Mouse (Mus musculus) MEL-GATA-1-ER (cell line): ENCODE data around the gene Ubr3.
"Not testable (repeated sequence)": the region's sequence is repeated elsewhere in the genome, so short reads cannot be mapped to it uniquely, and the experiment has no call there.

Source experiments
- DNase-seq: peaks from one replicate; pipeline ENCODE4 v3.0.0-alpha.2; 2012; ENCODE audit warnings: low read depth; ENCODE audit errors: extremely low read depth

Gene Ubr3

DNA sequence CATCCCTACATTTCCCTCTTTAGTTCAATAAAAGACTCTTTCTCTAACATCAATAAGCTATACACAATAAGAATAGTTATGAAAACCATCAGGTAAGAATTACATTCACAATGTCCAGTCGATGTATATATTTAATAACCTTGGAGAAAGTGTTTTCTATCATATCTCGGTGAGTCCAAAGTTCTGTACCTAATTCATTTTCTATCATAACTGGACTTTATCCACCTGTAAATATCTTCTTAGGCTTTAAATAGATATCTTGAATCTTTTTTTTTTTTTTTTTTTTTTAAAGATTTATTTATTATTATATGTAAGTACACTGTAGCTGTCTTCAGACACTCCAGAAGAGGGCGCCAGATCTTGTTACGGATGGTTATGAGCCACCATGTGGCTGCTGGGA is 10.3 kb downstream of the Ubr3 start:
- not testable (repeated sequence) for DNase-seq

DNA sequence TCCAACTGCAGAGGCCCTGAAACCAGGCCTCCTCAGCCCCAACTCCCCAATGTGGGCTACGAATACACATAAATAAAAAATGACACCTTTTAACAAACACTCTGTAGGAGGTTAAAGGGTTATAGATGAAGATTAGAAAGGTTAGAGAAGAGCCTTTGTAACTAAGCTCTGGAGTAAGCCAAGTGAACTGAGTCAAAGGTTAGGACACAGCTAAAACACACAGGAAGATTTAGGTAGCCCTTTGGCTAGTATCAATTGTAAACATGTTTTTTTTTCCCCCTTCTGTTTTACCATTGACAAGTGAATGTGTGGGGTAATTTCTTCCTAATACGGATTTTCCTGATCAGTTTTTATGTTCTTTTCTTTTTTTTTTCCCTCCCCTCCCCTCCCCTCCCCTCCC is 15.8 kb downstream of the Ubr3 start:
- DNase-seq, result no peak

DNA sequence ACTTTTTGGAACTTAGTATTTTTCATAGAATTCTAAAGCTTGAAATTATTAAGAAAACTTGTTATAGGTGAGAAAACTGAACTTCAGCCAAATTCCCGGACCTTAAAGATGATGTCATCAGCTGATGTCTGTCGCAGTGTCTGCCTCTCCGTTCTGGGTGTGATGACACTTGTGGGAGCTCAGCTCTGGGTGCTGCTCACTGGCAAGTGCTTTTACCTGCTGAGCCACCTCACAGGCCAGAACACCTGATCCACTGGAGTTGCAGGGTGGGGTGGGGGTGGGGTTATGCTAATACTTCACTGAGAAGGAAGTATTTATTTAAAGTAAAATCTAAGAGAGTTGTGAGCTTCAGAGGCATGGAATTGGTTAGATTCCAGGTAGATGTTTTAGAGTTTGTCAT is 20.3 kb downstream of the Ubr3 start:
- no peak for DNase-seq

DNA sequence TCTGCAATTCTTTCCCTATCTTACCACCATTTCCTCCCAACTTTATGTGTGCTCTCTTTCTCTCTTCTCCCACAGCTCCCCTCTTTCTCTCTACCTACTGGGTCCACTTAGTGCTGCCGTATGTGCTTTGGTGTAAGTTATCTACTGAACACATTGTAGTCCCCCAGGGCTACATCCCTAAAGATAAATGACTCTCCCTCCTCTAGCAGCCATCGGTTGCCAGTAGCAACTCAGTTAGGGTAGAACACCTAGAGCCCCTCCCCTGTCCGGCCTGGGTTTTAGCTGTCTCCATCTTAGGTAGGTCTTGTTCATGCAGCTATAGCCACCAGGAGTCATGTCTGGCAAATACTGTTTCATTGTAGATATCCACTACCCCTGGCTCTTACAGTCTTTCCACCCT is 27.9 kb downstream of the Ubr3 start:
- DNase-seq, result peak; percentile 11

DNA sequence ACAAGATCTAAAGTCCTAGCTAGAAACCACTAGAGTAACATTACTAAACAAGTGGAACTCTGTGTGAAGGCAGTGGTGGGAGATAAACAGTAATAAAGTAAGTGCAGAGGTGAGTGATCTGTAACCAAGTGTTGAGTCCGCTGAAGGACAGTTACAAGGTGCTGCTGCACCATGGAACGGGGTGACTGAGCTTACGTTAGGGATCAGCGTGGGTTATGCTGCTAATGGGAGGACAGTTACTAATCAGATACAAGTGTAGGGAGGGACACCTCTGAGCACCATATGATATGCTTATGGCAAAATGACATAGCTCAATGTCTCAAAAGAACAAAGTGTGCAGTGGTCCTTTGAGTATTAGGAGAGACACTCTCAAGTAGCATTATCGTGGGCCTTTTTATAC is 39.3 kb downstream of the Ubr3 start:
- DNase-seq, result no peak

DNA sequence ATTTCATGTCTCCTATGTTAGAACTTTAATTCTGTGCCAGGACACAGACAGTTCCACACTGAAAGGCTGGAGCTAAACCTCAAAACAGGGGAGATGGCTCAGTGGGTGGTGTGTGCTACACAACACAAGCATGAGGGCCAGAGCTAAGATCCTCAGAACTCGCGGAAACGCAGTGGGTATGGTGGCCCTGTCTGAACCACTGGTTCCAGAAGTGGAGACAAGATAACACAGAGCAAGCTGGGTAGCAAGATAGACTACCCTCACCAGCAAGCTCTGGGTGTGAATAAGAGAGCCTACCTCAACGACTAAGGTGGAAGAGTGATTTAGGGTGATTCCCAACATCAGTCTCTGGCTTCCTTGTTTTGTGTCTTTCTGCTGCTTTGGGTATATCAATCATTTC is 42.2 kb downstream of the Ubr3 start:
- DNase-seq, result peak; percentile 28

DNA sequence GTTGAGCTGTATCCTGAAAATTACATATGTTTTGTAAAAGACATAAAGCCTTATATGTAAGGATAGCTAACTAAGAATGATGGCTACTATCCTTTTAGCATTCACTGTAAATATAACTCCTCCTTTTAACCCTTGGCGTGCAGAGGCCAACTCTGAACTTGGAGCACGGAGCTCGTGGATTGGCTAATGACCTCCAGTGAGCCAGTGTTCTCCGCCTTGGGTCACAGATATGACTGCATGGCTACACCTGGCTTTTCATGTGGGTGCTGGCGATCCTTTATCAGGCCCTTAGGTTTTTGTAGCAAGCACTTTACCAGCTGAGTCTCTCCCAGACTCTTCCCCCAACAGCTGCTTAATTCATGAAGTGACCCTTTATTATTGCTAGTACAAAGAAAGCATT is 42.6 kb downstream of the Ubr3 start:
- no peak for DNase-seq

DNA sequence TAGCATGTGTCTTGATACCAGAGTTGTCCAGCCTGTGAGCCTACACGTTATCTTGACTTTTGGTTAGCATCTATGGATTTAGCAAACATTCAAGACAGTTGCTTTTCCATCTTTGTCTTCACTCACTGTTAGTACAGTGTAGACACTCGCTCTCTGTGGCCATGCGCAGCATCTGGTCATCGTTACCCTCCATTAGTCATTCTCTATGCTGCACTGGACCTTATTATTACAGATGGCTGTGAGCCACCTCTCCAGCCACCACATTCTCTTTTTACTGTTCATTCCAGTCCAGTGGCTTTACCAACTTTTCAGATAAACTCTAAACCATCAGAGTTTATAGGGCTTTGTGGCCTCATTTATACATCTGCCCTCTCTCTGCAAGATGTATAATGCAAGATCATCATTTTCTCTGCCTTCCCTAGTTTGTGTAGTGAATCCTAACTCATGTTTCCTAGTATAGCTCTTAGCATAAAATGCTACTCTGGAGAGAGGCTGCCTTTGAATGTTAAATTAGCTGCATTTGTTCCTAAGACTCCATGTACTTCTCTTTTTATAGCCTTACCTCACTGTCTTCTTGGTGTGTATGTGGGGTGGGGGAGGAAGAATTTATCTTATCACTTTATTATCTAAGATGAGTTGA is 44.5 kb downstream of the Ubr3 start:
- DNase-seq, result no peak

DNA sequence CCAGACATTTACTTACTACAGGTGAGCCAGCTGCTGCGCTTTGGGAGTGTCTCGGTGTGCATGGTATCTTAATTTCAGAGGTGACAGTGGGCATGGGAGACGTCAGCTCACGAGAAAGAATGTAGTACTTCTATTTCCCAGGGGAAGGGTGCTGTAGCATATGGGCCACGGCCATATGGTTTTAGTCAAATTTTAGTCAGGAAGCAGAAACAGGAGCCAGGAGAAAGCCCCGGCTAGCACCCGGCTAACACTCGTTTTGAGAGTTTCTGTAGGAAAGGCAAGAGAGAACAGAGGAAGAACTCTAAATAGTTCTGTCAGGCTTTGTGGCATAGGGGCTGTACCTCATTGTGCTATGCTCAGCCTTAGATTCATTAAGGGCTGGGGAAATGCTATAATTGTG is 55.8 kb downstream of the Ubr3 start:
- DNase-seq, result no peak

DNA sequence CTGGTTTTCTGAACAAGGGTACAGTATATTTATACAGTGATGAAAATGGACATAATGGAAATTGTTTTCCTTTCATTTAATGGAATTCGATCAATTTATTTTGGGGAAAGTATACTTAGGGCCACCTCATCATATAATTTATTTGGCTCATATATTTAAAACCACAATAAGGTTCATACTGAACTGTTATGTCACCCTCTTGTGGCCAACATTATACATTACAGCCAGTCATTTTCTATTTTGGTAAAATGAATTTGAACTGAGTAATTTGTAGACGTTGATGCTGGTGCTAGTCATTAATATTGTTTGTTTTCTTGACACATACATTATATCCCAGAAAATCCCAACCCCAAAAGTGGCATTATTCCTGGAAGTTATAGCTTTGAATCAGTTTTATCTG is 58.6 kb downstream of the Ubr3 start:
- peak; percentile 23 for DNase-seq

DNA sequence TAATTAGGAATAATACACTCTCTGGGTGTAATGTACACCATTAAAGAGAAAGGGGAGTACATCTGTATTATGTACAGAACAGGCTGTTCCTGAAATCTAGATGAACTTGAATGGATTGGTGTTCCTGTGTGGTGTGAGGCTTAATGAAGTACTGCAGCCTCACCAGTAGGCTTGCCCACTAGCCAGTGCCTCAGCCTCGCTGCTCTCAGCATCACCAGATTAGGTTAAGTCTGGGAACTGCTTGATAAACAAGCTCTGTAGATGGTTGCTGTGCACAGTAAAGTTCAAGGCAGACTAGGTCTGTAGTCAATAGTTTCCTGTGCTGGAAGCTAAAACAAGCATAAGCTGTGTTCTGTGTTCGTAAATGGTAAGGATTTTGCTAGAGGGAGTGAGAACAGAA is 60.6 kb downstream of the Ubr3 start:
- no peak for DNase-seq

DNA sequence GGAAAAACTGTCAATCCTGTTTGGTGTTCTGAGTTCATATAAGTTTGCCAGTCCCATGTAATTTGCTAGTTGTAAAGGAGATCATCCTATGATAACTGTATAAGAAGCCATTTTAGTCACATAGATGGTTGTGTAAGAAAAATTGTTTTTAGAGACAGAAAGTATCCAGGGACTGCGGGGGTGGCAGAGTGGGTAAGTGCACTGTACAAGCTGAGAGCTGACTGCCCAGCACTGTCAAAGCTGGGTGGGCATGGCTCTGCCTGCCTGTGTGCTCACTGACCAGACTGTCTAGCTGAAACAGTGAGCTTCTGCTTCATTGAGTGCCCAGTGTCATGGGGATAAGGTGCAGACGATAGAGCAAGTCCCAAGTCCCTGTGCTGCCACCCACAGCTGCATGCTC is 77.8 kb downstream of the Ubr3 start:
- DNase-seq, result no peak

DNA sequence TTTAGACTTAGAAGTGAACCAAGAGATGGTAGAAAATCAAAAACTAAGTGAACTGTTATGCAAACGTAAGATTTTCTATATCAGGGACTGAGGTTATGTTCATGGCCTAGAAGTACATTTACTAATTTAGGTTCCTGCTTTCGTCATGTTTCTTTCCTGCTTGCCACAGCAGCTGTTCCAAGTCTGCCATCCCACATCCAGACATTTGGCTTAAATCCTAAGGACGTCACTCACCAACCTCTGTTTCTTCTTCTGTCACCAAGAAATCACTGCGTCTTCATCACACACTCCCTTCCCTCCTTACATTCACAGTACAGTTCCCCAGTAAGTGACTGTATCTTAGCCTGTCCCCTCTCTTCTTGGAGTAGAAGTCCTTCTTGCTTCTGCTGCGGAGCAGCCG is 92.2 kb downstream of the Ubr3 start:
- DNase-seq, result no peak

DNA sequence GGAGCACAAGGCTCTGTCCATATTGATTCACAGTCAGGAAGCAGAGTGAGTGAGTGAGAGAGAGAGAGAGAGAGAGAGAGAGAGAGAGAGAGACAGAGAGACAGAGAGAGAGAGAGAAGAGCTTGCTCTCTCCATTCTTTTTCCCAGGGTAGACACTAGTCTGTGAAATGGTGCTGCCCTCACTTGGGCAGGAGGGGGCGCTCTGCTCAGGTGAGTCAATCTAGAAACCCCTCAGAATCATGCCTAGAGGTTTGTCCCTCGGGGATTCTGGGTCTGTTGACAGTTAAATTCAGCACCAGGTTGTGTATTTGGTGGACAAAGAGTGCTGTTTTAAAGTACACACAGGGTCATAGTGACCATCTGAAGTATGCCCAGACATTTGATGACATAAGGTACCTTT is 93.6 kb downstream of the Ubr3 start:
- DNase-seq, result no peak

DNA sequence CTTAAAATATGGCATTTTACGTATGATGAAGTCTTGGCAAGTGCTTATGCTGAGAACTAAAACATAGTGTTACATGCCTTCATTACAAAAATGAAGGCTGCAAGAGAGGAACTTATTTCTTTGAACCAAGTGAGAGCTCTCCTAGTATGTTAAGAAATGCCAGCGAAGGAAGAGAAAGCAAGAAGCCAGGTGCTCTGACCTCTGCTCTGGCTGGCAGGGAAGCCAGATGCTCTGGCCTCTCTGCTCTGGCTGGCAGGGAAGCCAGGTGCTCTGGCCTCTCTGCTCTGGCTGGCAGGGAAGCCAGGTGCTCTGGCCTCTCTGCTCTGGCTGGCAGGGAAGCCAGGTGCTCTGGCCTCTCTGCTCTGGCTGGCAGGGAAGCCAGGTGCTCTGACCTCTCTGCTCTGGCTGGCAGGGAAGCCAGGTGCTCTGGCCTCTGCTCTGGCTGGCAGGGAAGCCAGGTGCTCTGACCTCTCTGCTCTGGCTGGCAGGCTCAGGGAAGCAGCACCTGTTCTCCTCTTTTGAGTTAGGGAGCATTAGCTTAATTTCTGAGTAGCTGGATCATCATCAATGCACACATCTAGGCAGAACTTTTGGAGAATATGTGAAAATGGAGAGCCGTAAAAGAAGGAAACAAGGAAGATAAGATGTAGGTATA is 97.2 kb downstream of the Ubr3 start:
- not testable (repeated sequence) for DNase-seq

DNA sequence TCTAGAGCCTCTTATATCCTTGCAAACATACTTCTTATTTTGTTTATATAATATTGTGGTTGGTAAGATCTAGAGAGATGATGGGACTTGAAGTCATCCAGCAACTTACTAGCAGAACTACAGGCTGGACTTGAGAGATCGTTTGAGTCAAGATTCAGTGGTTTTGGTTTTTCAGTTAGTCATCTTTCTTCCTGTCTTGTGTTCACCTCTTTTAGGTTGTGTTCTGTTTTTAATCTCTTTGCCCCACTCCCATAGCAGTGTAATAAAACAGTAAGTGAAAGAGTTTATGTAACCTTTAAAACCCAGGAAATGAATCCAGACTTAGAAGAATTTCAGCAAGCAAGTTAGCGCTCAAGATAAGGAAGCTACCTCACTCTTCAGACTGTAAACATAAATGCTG is 97.7 kb downstream of the Ubr3 start:
- DNase-seq, result peak; percentile 6

DNA sequence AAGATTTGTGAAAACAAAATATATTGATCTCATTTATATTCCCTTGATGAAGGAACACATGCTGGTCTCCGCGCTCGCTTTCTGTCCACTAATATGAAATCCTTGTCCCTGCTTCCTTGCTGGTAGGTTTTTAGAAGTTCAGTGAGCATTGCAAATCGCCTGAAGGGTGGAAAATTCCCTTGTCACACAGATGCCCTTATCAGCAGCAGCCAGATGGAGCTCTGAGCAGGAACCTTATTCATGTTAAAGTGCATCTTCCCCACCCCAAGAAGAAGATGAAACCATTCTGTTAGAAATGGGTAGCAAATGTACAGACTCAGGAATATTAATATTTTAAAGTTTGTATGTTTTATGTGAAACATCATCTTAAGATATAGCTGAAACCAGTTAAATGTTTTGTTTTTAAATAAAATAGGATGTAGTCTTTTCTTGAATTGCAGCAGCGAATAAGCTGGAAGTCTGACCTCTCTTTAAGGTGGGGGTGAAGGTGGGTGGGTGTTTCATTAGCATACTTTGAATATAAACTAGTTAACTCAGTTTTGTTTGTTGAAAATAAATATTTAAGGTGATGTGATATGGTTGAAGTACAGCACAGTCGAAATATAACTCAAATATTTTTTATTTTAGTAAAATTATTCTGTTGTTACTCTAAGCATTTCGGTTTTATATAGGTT is 102.2 kb downstream of the Ubr3 start:
- DNase-seq, result peak; percentile 83

DNA sequence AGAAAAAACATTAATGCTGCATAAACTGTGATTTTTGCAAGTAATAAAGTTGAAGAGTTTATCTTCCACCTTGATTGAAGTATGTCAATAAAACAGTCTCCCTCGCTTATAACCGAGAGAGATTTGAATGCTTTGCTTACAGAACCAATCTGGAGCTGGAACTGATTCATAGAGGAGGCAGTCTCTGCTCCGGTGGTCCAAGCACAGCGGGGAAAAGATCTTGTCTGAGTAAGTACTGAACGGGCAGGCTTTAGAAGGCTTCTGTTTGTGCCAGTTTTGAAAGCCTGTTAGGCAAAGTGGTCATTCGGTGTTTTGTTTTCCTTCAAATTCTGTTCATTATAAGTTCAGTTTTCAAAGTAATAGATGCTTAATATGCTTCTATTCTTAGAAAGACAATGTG is 103.3 kb downstream of the Ubr3 start:
- no peak for DNase-seq

DNA sequence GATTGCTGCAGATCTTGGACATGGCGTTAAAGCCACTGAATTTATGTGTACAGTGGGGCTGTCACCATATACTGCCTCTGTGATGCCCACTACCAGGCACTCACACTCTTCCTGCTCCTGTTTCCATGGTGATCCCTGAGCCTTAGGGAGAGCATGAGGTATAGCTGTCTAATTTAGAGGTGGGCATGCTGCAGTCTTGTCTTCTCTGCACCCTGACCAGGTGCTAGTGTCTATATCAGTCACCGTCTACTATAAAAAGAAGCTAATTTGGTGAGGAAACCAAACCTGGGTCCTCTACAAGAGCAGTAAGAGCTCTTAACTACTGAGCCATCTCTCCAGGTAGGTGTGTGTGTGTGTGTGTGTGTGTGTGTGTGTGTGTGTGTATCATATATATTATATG is 109.4 kb downstream of the Ubr3 start:
- no peak for DNase-seq

DNA sequence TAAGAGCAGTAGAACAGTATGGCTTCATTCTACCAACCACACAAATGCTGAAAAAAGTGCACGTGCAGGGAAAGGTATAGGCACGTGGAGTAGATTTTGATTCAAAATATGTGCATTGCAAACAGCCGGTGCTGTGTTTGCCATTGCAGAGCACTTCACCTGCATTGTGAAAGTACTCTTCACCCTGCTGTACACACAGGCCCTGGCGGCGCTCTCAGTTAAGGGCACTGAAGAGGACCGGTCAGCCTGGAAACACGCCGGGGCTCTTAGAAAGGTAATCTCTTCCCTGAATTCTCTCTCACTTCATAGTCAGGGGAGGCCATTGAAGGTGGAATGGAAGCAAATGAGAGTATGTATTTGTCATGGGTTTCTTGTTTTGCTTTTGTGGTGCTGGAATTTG is 115.9 kb downstream of the Ubr3 start:
- DNase-seq, result no peak

DNA sequence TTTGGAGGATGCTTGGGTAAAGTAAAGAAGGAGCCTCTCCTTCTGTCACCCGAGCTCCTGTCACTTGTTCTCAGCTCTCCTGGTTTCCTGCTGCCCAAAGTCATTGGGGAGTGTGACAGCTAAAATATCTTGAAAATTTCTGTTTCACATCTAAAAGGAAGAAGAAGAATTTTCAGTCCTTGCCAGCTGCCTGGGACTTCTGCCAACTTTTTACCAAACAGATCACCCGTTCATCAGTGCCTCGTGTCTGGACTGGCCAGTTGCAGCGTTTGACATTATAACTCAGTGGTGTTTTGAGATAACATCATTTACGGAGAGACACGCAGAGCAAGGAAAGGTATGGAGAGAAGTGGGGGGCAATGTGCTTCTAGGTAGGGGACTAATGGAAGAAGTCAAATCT is 121.2 kb downstream of the Ubr3 start:
- DNase-seq, result no peak

DNA sequence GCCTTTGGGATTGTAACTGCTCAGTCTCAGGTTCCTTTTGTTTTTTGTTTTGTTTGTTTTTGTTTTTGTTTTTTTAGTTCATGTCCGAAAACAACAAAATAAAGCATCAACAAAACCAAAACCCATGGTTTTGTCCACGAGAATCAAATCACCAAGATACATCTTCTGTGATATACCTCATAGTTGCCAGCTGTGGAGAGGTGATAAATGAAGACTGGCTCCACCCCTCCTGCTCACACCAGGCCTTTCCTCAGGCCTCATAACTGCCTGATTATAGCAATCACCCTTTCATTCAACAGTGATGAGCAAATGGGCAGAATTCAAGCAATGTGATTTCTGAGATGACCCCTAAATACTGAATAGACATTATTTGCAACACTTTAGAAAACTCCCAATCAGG is 127.4 kb downstream of the Ubr3 start:
- no peak for DNase-seq

DNA sequence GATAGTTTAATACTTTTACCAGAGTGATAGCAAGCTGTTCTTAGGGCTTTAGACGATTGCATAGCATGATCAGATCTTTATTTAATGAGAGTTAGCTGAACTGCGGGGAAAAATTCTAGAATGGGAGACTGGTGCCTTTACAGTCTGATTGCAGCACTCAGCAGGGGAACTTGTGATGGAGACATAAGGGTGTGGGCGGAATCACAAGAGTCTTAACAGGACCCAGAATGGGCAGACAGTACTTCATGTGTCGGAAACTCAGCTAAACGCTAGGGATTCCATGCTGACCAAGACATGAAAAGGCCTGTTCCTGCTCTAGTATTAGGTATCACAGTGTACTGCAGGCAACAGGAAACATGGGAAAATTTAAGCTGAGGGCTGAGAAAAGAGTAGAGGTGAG is 128.7 kb downstream of the Ubr3 start:
- DNase-seq, result no peak
